Mouse (Mus musculus): ENCODE results near the gene Cnot11. TPM values are rescaled to one million over a fixed set of nuclear protein-coding genes. Genes with fewer than 3 reads are reported as not detected.

Cnot11 gene
- polyA plus RNA-seq, 1 experiment from 2014 or later = 27.1 TPM

DNA sequence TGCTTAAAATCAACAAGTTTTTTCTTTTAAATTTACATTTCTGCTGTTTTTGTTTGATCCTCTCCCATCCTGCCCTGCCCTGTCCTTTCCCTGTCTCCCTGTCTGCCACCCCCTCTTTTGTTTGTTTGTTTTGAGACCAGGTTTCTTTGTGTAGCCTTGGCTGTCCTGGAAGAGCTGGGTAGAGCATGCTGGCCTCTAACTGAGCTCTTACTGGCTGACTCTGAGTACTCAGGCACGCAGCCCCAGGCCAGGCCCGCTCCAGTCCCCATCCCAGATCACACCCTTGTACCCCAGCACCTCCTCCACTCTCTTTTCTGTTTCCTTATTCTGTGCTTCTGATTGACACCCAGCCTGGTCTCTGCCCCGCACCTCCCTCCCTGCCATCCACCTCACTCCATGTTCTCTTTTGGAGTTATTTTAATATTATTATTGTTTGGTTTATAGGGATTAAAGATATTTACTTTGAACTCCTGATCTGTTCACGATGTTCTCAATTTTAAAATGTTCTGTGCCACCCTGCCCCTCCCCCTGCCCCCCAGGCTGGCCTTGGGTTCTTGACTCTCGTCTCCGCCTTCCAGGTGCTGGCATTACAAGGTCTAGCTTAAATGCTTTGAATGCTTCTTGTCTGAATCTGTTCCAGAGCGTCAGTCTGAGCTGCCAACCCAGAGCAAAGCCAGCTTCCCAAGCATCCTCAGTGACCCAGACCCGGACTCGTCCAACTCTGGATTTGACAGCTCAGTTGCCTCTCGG lies 3.0 kb downstream of the Cnot11 start:
- Histone ChIP-seq H3K9ac (replicated peaks; ENCODE audit: low read depth, low read length) (no peak overlapping the region), H3K4me3 (ENCODE audit: low read depth, low read length) (no peak overlapping the region), H3K27ac (ENCODE audit: low read length) (no peak overlapping the region), H3K9me3 (ENCODE audit: control insufficient read depth, low read depth, low read length) (no peaks in the 10 kb centered on the region), H3K36me3 (ENCODE audit: control insufficient read depth, insufficient read depth, low read length) (peaks cover 36% of the 10 kb centered on the region), H3K4me1 (ENCODE audit: control insufficient read depth, insufficient read depth, low read length) (peaks cover 12% of the 10 kb centered on the region; the same call in 1 of the 2 replicates), H3K4me2 (replicated peaks; ENCODE audit: low read depth, low read length) (no peak overlapping the region; the same call in 1 of the 2 replicates), H3K27me3 (ENCODE audit: control insufficient read depth, insufficient read depth, low read length) (no peaks in the 10 kb centered on the region)
- WGBS = 80% methylated on average over 10 of the region's 10 CpGs
- no peak for ATAC-seq (ENCODE audit: insufficient number of reproducible peaks, insufficient read depth, low FRiP score, low read depth)

DNA sequence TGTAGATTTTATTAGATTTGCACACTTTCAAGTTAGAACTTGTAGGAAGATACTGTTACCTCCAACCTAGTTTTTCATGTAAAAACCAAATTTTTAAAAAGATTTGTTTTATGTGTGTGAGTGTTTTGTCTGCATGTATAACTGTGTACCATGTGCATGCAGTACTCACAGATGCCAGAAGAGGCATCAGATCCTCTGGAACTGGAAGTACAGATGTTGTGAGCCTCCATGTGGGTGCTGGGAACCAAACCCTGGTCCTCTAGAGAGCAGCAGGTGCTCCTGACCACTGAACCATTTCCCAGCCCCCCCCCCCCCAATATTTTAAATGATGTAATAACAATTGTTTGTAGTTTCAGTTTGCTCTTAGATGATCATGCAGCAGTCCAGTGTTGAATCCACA lies 5.8 kb downstream of the Cnot11 start:
- no peak overlapping the region for H3K4me2 ChIP-seq (replicated peaks; ENCODE audit: low read depth, low read length)
- peaks cover 7% of the 10 kb centered on the region; the same call in 1 of the 2 replicates for H3K4me1 ChIP-seq (ENCODE audit: control insufficient read depth, insufficient read depth, low read length)
- peaks cover 50% of the 10 kb centered on the region for H3K36me3 ChIP-seq (ENCODE audit: control insufficient read depth, insufficient read depth, low read length)
- no peak for ATAC-seq (ENCODE audit: insufficient number of reproducible peaks, insufficient read depth, low FRiP score, low read depth)
- H3K9ac ChIP-seq (replicated peaks; ENCODE audit: low read depth, low read length) = no peak overlapping the region
- H3K27ac ChIP-seq (ENCODE audit: low read length) = no peak overlapping the region
- H3K4me3 ChIP-seq (ENCODE audit: low read depth, low read length) = no peak overlapping the region
- H3K9me3 ChIP-seq (ENCODE audit: control insufficient read depth, low read depth, low read length) = no peaks in the 10 kb centered on the region
- H3K27me3 ChIP-seq (ENCODE audit: control insufficient read depth, insufficient read depth, low read length) = no peaks in the 10 kb centered on the region

DNA sequence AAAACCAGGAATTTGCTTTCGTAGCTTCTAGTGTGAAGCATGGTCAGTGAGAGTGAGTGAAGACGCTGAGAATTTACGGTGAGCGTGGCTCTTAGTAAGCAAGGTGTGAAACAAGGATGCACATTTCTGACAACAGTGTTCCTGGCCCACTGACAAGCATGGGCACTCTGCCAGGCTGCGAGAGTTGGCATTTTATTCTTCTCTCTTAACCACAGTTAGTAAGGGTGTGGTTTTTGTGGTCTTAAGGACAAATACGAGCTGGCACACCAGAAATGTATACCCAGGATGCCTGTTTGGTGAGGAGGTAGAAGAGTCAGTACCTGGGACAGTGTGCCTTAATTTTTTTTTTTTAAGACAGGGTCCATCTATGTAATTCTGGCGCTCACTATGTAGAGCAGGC lies 10.8 kb downstream of the Cnot11 start:
- whole genome bisulfite sequencing = 91% methylated on average over 7 of the region's 7 CpGs
- no peak for ATAC-seq (ENCODE audit: insufficient number of reproducible peaks, insufficient read depth, low FRiP score, low read depth)
- Histone ChIP-seq H3K4me3 (ENCODE audit: low read depth, low read length) (no peak overlapping the region), H3K36me3 (ENCODE audit: control insufficient read depth, insufficient read depth, low read length) (peaks cover 45% of the 10 kb centered on the region), H3K27ac (ENCODE audit: low read length) (no peak overlapping the region), H3K27me3 (ENCODE audit: control insufficient read depth, insufficient read depth, low read length) (no peaks in the 10 kb centered on the region), H3K4me2 (replicated peaks; ENCODE audit: low read depth, low read length) (no peak overlapping the region), H3K9me3 (ENCODE audit: control insufficient read depth, low read depth, low read length) (no peaks in the 10 kb centered on the region), H3K9ac (replicated peaks; ENCODE audit: low read depth, low read length) (no peak overlapping the region), H3K4me1 (ENCODE audit: control insufficient read depth, insufficient read depth, low read length) (no peaks in the 10 kb centered on the region)

DNA sequence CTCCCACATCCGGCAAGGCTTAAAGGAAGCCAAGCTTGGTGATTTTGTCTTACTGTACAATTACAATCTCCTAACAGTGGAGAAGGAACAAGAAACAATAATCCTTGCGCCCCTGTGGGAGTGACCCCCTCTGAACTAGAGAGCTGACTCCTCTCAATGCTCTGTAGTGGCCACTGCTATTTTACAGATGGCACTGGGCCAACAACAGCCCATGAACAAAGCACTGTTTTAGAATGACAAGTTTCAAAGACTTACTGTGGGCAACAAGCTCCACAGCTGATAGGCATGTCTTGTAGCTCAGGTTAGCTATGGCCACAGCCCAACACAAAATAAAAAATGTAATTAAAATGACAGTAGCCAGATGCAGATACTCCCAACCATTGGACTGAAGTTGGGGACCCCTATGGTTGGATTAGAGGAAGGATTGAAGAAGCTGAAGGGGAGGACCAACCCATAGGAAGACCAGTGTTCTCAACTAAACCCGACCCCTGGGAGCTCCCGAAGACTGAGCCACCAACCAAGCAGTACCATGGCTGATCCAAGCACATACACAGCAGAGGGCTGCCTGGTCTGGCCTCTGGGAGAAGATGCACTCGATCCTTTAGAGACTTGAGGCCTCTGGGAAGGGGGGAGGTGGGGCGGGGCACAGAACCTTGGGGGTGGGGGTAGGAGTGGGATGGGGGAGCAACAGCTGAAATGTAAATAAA lies 11.5 kb downstream of the Cnot11 start:
- H3K4me3 ChIP-seq (ENCODE audit: low read depth, low read length) = no peak overlapping the region
- no peak overlapping the region for H3K4me2 ChIP-seq (replicated peaks; ENCODE audit: low read depth, low read length)
- H3K4me1 ChIP-seq (ENCODE audit: control insufficient read depth, insufficient read depth, low read length) = no peaks in the 10 kb centered on the region
- H3K27me3 ChIP-seq (ENCODE audit: control insufficient read depth, insufficient read depth, low read length) = no peaks in the 10 kb centered on the region
- H3K9me3 ChIP-seq (ENCODE audit: control insufficient read depth, low read depth, low read length) = no peaks in the 10 kb centered on the region
- no peak overlapping the region for H3K9ac ChIP-seq (replicated peaks; ENCODE audit: low read depth, low read length)
- no peak overlapping the region for H3K27ac ChIP-seq (ENCODE audit: low read length)
- H3K36me3 ChIP-seq (ENCODE audit: control insufficient read depth, insufficient read depth, low read length) = peaks cover 43% of the 10 kb centered on the region
- WGBS = 89% methylated on average over 6 of the region's 6 CpGs
- ATAC-seq (ENCODE audit: insufficient number of reproducible peaks, insufficient read depth, low FRiP score, low read depth) = peak; percentile 46; the same call in 1 of the 2 replicates

DNA sequence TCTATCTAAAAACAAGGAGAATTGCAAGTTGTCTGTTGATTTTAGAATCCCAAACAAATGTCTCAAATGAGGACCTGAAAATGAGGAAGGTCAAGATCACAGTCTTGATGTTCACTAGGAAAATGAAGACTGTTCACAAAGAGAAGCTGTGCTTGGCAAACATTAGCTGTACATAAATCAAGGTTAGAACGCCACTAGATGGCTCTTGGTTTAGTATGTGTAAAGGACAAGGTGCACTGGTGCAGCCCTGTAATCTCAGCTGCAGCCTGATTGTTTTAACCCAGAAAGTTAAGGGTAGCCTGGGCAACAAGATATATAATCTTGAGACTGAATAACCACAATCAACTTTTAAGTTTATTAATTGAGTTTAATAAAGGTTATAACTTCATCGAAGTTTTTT lies 12.4 kb downstream of the Cnot11 start:
- WGBS = 48% methylated on average over 2 of the region's 2 CpGs
- peaks cover 43% of the 10 kb centered on the region for H3K36me3 ChIP-seq (ENCODE audit: control insufficient read depth, insufficient read depth, low read length)
- no peaks in the 10 kb centered on the region for H3K9me3 ChIP-seq (ENCODE audit: control insufficient read depth, low read depth, low read length)
- no peak overlapping the region for H3K27ac ChIP-seq (ENCODE audit: low read length)
- H3K4me2 ChIP-seq (replicated peaks; ENCODE audit: low read depth, low read length) = no peak overlapping the region
- H3K4me3 ChIP-seq (ENCODE audit: low read depth, low read length) = no peak overlapping the region
- ATAC-seq (ENCODE audit: insufficient number of reproducible peaks, insufficient read depth, low FRiP score, low read depth) = no peak
- H3K9ac ChIP-seq (replicated peaks; ENCODE audit: low read depth, low read length) = no peak overlapping the region
- H3K27me3 ChIP-seq (ENCODE audit: control insufficient read depth, insufficient read depth, low read length) = no peaks in the 10 kb centered on the region
- H3K4me1 ChIP-seq (ENCODE audit: control insufficient read depth, insufficient read depth, low read length) = no peaks in the 10 kb centered on the region

DNA sequence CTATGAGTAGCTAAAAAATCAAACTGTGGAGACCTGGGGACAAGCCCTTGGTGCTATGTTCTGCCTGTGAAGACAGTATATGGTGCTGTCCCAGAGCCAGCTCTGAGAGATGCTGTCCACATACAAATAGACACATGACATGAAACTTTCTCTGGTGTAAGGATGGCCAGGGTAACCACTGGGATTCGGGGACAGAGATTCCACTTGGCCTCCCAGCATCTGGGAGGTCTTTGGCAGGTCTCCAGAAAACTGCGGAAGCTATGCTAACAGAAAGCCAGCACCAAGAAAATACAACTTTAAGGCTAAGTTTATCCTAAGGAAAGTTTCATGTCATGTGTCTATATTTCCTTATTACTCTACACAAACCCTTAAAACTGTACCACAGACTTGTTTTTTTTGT lies 15.0 kb downstream of the Cnot11 start:
- WGBS = 47% methylated on average over 2 of the region's 2 CpGs
- no peak for ATAC-seq (ENCODE audit: insufficient number of reproducible peaks, insufficient read depth, low FRiP score, low read depth)
- H3K4me3 ChIP-seq (ENCODE audit: low read depth, low read length) = no peak overlapping the region
- H3K4me1 ChIP-seq (ENCODE audit: control insufficient read depth, insufficient read depth, low read length) = no peaks in the 10 kb centered on the region
- H3K4me2 ChIP-seq (replicated peaks; ENCODE audit: low read depth, low read length) = no peak overlapping the region
- no peak overlapping the region for H3K27ac ChIP-seq (ENCODE audit: low read length)
- H3K36me3 ChIP-seq (ENCODE audit: control insufficient read depth, insufficient read depth, low read length) = peaks cover 34% of the 10 kb centered on the region
- H3K27me3 ChIP-seq (ENCODE audit: control insufficient read depth, insufficient read depth, low read length) = no peaks in the 10 kb centered on the region
- no peak overlapping the region for H3K9ac ChIP-seq (replicated peaks; ENCODE audit: low read depth, low read length)
- H3K9me3 ChIP-seq (ENCODE audit: control insufficient read depth, low read depth, low read length) = no peaks in the 10 kb centered on the region

DNA sequence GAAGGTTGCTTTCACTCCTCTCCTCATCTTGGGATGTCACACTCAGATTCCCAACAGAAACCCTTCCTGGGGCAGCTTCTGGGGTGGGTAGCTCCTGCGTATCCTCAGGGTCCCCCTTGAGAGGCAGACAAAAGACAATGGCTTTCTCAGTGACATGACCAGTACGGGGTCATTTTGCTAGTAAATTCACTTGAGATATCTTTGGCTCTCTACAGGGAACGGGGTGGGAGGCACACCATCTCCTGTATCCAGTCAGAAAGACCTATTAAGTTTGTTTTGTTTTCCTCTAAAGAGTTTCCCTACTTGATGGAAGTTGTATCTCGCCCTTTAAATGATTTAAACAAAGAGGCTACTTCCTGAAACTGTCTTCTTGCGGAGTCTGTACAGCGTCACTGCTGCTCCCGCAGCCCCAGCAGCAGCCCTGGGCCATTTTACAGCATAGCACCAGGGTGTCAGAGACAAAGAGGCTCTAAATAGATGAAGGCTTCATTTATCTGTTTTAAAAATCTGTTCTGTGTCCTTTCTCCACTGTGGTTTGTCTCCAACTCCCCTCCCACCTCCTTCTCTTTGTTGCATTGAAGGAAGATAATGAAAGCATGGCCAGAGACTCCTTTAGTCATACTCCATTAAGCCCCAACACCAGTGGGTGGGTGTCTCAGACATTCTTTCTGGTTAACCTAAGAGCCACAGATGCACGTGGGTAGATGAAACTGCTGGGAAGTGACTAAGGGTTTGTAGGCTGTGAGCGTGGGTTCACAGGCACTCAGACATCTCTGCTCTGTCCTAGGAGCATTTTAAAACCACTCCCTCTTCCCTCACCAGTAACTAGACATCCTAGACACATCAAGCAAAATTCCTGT lies 21.0 kb downstream of the Cnot11 start:
- H3K27me3 ChIP-seq (ENCODE audit: control insufficient read depth, insufficient read depth, low read length) = no peaks in the 10 kb centered on the region
- WGBS = 56% methylated on average over 9 of the region's 9 CpGs
- no peaks in the 10 kb centered on the region for H3K9me3 ChIP-seq (ENCODE audit: control insufficient read depth, low read depth, low read length)
- no peak overlapping the region for H3K4me2 ChIP-seq (replicated peaks; ENCODE audit: low read depth, low read length)
- H3K27ac ChIP-seq (ENCODE audit: low read length) = no peak overlapping the region
- peak; percentile 56; the same call in 1 of the 2 replicates for ATAC-seq (ENCODE audit: insufficient number of reproducible peaks, insufficient read depth, low FRiP score, low read depth)
- no peak overlapping the region for H3K4me3 ChIP-seq (ENCODE audit: low read depth, low read length)
- H3K4me1 ChIP-seq (ENCODE audit: control insufficient read depth, insufficient read depth, low read length) = no peaks in the 10 kb centered on the region
- no peak overlapping the region for H3K9ac ChIP-seq (replicated peaks; ENCODE audit: low read depth, low read length)
- H3K36me3 ChIP-seq (ENCODE audit: control insufficient read depth, insufficient read depth, low read length) = peaks cover 26% of the 10 kb centered on the region

DNA sequence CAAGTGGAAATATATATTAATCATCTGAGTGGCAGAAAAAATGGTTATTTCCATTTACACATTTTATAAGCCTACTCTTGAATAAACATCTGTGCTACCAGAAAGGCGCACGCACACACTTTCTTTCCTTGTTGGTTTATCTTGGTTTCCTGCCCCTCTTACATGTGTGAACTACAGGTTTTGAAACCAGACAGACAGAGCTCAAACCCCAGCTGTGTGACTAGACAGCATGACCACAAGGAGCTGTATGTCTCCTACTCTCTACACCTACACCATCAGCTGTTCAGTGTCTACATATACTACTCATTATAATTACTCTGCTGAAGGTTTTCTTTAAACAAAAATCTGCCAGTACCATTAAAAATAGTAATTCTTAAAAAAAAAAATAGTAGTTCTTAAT lies 24.2 kb downstream of the Cnot11 start:
- no peak overlapping the region for H3K27ac ChIP-seq (ENCODE audit: low read length)
- no peak overlapping the region for H3K4me2 ChIP-seq (replicated peaks; ENCODE audit: low read depth, low read length)
- no peaks in the 10 kb centered on the region for H3K27me3 ChIP-seq (ENCODE audit: control insufficient read depth, insufficient read depth, low read length)
- H3K9me3 ChIP-seq (ENCODE audit: control insufficient read depth, low read depth, low read length) = no peaks in the 10 kb centered on the region
- H3K9ac ChIP-seq (replicated peaks; ENCODE audit: low read depth, low read length) = no peak overlapping the region
- WGBS = 85% methylated on average over 2 of the region's 2 CpGs
- no peaks in the 10 kb centered on the region for H3K4me1 ChIP-seq (ENCODE audit: control insufficient read depth, insufficient read depth, low read length)
- ATAC-seq (ENCODE audit: insufficient number of reproducible peaks, insufficient read depth, low FRiP score, low read depth) = no peak
- peaks cover 39% of the 10 kb centered on the region for H3K36me3 ChIP-seq (ENCODE audit: control insufficient read depth, insufficient read depth, low read length)
- no peak overlapping the region for H3K4me3 ChIP-seq (ENCODE audit: low read depth, low read length)

Measured in stomach, embryonic 14.5 days (tissue).